Mouse (Mus musculus) liver, embryonic 11.5 days (tissue): ENCODE results near the gene Sec16a. TPM values are rescaled to one million over a fixed set of nuclear protein-coding genes. Genes with fewer than 3 reads are reported as not detected.
A peak's percentile ranks its signal among the peaks of the same experiment; 100 is the strongest.

Experiments used
- ATAC-seq: fragments of 200-750 bp; cut with Nextera tagmentation; replicated peaks from 2 replicates; pipeline ENCODE4 v1.8.0; 2017; ENCODE audit warnings: moderate number of reproducible peaks, mild to moderate bottlenecking, moderate TSS enrichment, moderate library complexity; ENCODE audit not compliant: low FRiP score
- DNase-seq: peaks from one replicate; pipeline ENCODE4 v3.0.0-alpha.2; 2017; ENCODE audit warnings: low spot score
- H3K27ac ChIP-seq: fragments of 300-500 bp; sonication (generic); 2 replicates; pipeline ENCODE4 v1.5.1; 2014; ENCODE audit warnings: mild to moderate bottlenecking, low read depth, low read length, control low read depth
- H3K27me3 ChIP-seq: fragments of 300-500 bp; sonication (generic); replicated peaks from 2 replicates; pipeline ENCODE4 v1.6.1; 2014; ENCODE audit warnings: low read length, mixed read lengths; ENCODE audit not compliant: control insufficient read depth, insufficient read depth
- H3K36me3 ChIP-seq: fragments of 300-500 bp; sonication (generic); 2 replicates; pipeline ENCODE4 v1.6.1; 2014; ENCODE audit warnings: mild to moderate bottlenecking, low read length, moderate library complexity, mixed read lengths; ENCODE audit not compliant: control insufficient read depth, insufficient read depth
- H3K4me1 ChIP-seq: fragments of 300-500 bp; sonication (generic); replicated peaks from 2 replicates; pipeline ENCODE4 v1.6.1; 2014; ENCODE audit warnings: low read length, mixed read lengths; ENCODE audit not compliant: control insufficient read depth, insufficient read depth
- H3K4me2 ChIP-seq: fragments of 300-500 bp; sonication (generic); 2 replicates; pipeline ENCODE4 v1.6.1; 2014; ENCODE audit warnings: mild to moderate bottlenecking, control low read depth, moderate library complexity
- H3K4me3 ChIP-seq: fragments of 300-500 bp; sonication (generic); 2 replicates; pipeline ENCODE4 v1.5.1; 2014; ENCODE audit warnings: low read depth, low read length, control low read depth
- H3K9ac ChIP-seq: fragments of 300-500 bp; sonication (generic); 2 replicates; pipeline ENCODE4 v1.6.1; 2014; ENCODE audit warnings: low read depth, low read length, control low read depth
- H3K9me3 ChIP-seq: fragments of 300-500 bp; sonication (generic); 2 replicates; pipeline ENCODE4 v1.6.1; 2016; ENCODE audit warnings: low read length, inconsistent platforms, mixed read lengths; ENCODE audit not compliant: control insufficient read depth
- WGBS: fragments of 180-500 bp; shearing (Covaris S2); extraction: QIAGEN DNeasy Blood & Tissue Kit; methylation state at CpG from one replicate; pipeline ENCODE4 v1.1.7; 2014; 5-methylcytosine and 5-hydroxymethylcytosine counted together
- polyA plus RNA-seq: library from polyadenylated mRNA; unstranded; fragments of >200 nt; fragmentation: Nextera tagmentation; extraction: Ambion mirVana; gene quantifications from 2 replicates; pipeline ENCODE4 v1.2.1, GENCODE M21; 2014

Sec16a gene
- polyA plus RNA-seq, 1 experiment from 2014 or later, result 33.7 TPM

DNA sequence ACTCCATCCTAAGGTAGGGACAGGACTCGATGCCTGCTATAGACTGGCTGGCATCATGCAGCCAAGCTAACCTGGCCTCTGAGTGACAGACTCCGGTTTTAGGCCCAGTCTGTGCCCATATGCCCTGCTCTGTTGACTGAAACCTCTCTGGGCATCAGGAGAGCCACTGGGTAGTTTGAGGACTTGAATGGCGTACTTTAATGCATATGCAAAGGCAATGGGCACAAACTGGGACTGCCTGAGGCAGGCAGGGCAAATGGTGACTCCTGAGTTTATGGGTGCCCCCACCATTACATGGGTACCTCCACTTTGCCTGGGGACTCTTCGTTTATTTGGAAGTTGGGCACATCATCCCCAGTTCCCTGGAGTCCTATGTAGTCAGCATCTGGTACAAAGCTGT lies 1.7 kb upstream of the Sec16a start:
- Histone ChIP-seq H3K27me3 (no peaks in the 10 kb centered on the region), H3K4me2 (peak overlapping the region; percentile 89), H3K4me1 (peaks cover 27% of the 10 kb centered on the region), H3K9ac (peak overlapping the region; percentile 74), H3K4me3 (peak overlapping the region; percentile 85), H3K27ac (peak overlapping the region; percentile 78; the same call in 1 of the 2 replicates), H3K36me3 (peaks cover 1% of the 10 kb centered on the region), H3K9me3 (no peaks in the 10 kb centered on the region)
- WGBS, result 73% methylated on average over 4 of the region's 4 CpGs
- DNase-seq (no peak), ATAC-seq (no peak)

DNA sequence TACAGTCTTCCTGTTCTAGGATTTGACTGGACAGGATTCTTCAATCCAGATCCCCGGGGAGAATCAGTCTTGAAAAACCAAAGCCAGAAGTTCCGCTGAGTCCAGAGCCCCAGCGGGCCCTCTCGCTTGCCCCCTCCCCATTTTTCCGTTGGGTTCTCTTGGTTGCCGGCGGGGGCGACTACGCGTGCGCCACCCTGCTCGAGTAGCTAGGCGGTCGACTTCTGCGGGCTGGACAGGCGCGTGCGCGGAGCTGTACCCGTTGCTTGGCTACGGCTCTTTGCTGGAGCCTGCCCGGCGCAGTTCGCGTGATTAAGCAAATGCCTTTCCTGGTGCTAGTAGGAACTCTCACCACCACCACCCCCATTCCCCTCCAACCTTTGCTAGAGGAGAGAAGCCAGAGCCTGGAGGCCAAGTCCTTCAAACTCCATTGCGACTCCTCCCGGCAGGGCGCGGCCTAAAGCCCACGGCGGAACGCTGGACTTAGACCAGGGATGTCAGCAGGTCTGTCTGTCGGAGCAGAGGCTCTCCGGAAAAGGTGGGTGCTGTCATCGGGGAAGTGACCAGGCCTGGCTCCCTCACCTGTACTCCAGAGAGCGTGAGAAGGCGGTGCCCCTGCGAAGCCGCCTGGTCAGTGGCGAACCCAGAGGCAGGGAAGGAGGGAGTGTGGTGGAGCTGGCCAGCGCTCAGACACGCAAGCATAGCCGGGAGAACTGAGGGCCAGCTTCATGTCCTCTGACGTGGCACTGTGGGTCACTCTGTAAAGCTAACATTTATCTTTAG lies 840 bp upstream of the Sec16a start:
- H3K9me3 ChIP-seq, result no peaks in the 10 kb centered on the region
- H3K27me3 ChIP-seq, result no peaks in the 10 kb centered on the region
- ATAC-seq (peak; percentile 87), DNase-seq (peak; percentile 100)
- peak overlapping the region; percentile 74 for H3K9ac ChIP-seq
- peaks cover 27% of the 10 kb centered on the region for H3K4me1 ChIP-seq
- WGBS, result under 1% methylated on average over 44 of the region's 44 CpGs
- peak overlapping the region; percentile 89 for H3K4me2 ChIP-seq
- peaks cover 8% of the 10 kb centered on the region for H3K36me3 ChIP-seq
- H3K27ac ChIP-seq, result peak overlapping the region; percentile 78
- peak overlapping the region; percentile 85 for H3K4me3 ChIP-seq

DNA sequence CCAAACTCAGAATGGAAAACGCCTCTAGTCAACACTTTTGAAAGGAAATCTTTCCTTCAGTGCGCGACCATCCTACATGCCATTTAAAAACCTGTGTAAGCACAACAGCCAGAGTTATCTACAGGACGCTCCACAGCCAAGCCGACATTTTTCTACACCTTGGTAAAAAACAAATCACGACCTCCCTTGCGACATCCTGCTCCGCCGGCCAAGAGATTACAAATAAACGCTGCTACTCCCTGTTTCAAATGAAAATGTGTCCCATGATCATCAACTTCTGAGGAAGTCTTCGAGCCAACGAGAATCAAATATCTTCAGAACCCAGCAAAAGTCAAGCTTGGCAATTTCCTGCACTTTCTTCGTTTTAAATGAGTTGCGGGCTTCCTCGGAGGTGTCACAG lies 648 bp downstream of the Sec16a start:
- Histone ChIP-seq H3K36me3 (peaks cover 22% of the 10 kb centered on the region), H3K9me3 (no peaks in the 10 kb centered on the region), H3K9ac (peak overlapping the region; percentile 80), H3K27ac (peak overlapping the region; percentile 75; the same call in 1 of the 2 replicates), H3K4me2 (peak overlapping the region; percentile 81), H3K27me3 (no peaks in the 10 kb centered on the region), H3K4me3 (peak overlapping the region; percentile 85), H3K4me1 (peaks cover 27% of the 10 kb centered on the region)
- ATAC-seq (no peak), DNase-seq (no peak)
- WGBS, result 3% methylated on average over 15 of the region's 15 CpGs

DNA sequence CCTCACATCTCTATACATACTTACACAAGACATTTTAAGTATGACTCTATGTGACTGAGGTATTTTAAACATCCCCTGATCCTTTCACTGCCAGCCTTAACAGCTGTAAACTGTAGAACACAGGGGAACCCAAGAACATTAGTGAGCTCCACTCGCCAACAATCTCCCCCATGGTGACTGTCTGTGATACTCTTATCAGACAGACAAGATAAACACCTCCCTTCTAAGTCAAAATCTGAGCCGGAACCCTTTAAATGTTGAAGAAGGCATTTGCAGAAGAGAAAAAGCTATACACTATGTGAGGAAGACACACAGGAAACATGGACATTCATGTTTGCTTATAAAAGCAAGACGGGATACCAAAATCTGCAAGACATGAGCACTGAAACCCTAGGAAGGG lies 1.1 kb downstream of the Sec16a start:
- peaks cover 27% of the 10 kb centered on the region for H3K4me1 ChIP-seq
- H3K4me2 ChIP-seq, result peak overlapping the region; percentile 81
- ATAC-seq (no peak), DNase-seq (no peak)
- no peak overlapping the region for H3K27ac ChIP-seq
- H3K36me3 ChIP-seq, result peaks cover 23% of the 10 kb centered on the region
- 12% methylated on average over 3 of the region's 3 CpGs for WGBS
- no peaks in the 10 kb centered on the region for H3K9me3 ChIP-seq
- H3K27me3 ChIP-seq, result no peaks in the 10 kb centered on the region
- H3K4me3 ChIP-seq, result peak overlapping the region; percentile 85
- H3K9ac ChIP-seq, result peak overlapping the region; percentile 80

- DNase-seq (no peak), ATAC-seq (no peak)
- 87% methylated on average over 1 of the region's 1 CpGs for WGBS
- peak overlapping the region; percentile 81; the same call in 1 of the 2 replicates for H3K4me2 ChIP-seq
- H3K27me3 ChIP-seq, result no peaks in the 10 kb centered on the region
- peaks cover 29% of the 10 kb centered on the region for H3K4me1 ChIP-seq
- H3K9me3 ChIP-seq, result no peaks in the 10 kb centered on the region
- H3K4me3 ChIP-seq, result no peak overlapping the region
- H3K36me3 ChIP-seq, result peaks cover 30% of the 10 kb centered on the region
- no peak overlapping the region for H3K9ac ChIP-seq
- H3K27ac ChIP-seq, result no peak overlapping the region
These were observed 2.2 kb downstream of the Sec16a start for GRCm38 (mm10) chr2:26442843-26443242.

DNA sequence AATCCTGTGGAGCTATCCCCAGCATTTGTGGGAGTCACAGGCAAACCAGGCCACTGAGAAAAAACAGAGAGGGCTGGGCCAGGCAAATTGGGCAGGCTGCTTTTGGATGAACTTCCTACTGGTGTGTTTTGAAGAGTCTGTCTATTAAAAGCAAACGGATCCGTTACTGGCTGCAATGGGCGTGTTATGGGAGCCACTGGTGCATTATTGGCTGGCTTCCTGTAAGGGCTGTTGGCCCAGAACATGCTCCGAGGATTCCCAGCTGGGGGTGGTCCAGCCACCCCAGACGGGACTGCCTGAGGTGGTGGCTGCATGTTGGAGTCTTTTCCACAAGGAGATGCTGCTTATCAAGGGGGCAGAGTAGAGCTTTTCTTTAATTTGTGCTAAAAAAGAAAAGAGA lies 3.3 kb downstream of the Sec16a start:
- ATAC-seq, result no peak
- WGBS, result 84% methylated on average over 5 of the region's 5 CpGs
- DNase-seq, result no peak
- H3K9ac ChIP-seq, result no peak overlapping the region
- H3K4me2 ChIP-seq, result no peak overlapping the region
- H3K36me3 ChIP-seq, result peaks cover 31% of the 10 kb centered on the region
- no peaks in the 10 kb centered on the region for H3K27me3 ChIP-seq
- no peaks in the 10 kb centered on the region for H3K9me3 ChIP-seq
- no peak overlapping the region for H3K27ac ChIP-seq
- peaks cover 27% of the 10 kb centered on the region for H3K4me1 ChIP-seq
- H3K4me3 ChIP-seq, result no peak overlapping the region

DNA sequence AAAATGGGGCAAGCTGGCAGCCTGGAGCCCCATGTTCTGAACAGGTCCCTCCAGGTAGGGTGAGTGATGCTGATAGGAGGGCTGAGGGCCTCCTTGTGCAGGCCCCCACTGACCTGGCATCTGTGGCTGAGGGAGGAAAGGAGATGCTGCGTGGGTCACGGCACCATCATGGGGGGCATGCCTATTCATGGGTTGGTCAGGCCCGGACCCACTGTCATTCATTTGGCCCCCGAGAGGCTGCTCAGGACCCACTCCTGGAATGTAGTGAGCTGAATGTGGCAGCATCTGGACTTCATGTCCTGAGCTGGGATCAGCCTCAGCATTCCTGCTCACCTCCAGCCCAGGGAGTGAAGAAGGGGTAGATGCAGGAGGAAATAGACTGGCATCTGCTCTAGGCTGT lies 3.8 kb downstream of the Sec16a start:
- Histone ChIP-seq H3K9me3 (no peaks in the 10 kb centered on the region), H3K4me2 (no peak overlapping the region), H3K36me3 (peaks cover 31% of the 10 kb centered on the region), H3K9ac (no peak overlapping the region), H3K27ac (no peak overlapping the region), H3K4me3 (no peak overlapping the region), H3K27me3 (no peaks in the 10 kb centered on the region), H3K4me1 (peaks cover 23% of the 10 kb centered on the region)
- WGBS, result 88% methylated on average over 4 of the region's 4 CpGs
- no peak for DNase-seq
- no peak for ATAC-seq

DNA sequence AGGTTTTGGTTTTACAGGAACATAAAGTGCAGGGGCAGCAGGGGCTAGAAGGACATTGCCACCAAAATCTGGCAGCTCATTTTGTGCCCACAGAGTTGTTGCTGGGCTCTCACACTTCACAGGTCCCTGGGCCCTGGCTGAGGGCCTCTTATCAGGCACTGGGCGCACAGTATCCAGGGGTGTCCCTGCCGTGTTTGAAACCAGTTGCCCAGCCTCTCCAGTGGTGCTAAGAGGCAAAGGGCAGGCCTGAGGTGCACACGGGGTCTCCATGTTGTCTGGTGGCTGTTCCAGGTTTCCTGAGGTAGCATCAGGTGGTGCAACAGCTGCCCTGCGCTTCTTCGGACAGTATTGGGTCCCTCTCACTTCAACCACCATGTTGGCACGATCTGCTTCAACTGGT lies 5.3 kb downstream of the Sec16a start:
- 80% methylated on average over 6 of the region's 6 CpGs for WGBS
- Histone ChIP-seq H3K4me2 (no peak overlapping the region), H3K9me3 (no peaks in the 10 kb centered on the region), H3K9ac (no peak overlapping the region), H3K27ac (no peak overlapping the region), H3K27me3 (no peaks in the 10 kb centered on the region), H3K4me3 (no peak overlapping the region), H3K36me3 (peaks cover 38% of the 10 kb centered on the region), H3K4me1 (peaks cover 21% of the 10 kb centered on the region)
- ATAC-seq (no peak), DNase-seq (no peak)

DNA sequence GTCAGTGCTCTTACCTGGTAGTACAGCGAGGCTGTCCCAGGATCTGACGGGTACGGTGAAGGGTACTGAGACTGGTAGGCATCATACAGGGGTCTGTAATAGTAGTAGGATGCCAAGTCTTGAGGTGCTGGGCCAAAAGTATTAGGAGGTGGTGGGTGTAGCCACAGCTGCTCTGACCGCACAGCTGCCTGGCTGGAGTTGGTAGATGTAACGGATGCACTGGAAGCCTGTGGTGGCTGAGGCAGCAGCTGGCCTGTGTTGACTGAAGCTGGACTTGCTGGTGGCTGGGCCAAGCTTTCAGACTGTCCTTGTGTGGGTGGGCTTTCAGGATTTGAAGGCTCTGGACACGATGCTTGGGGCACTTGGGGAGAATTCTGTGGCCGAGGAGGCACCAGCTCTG lies 6.6 kb downstream of the Sec16a start:
- no peak overlapping the region for H3K4me3 ChIP-seq
- no peaks in the 10 kb centered on the region for H3K9me3 ChIP-seq
- H3K9ac ChIP-seq, result no peak overlapping the region
- peaks cover 48% of the 10 kb centered on the region for H3K36me3 ChIP-seq
- no peak overlapping the region for H3K4me2 ChIP-seq
- no peaks in the 10 kb centered on the region for H3K27me3 ChIP-seq
- peaks cover 13% of the 10 kb centered on the region; the same call in 1 of the 2 replicates for H3K4me1 ChIP-seq
- WGBS, result 94% methylated on average over 7 of the region's 7 CpGs
- no peak overlapping the region for H3K27ac ChIP-seq
- DNase-seq (no peak), ATAC-seq (no peak)
